Mouse (Mus musculus) heart, embryonic 10.5 days (tissue): ENCODE data around the gene Atp10b. TPM values are rescaled to one million over a fixed set of nuclear protein-coding genes. Genes with fewer than 3 reads are reported as not detected.

Experiments
- DNase-seq: peaks from one replicate; pipeline ENCODE4 v3.0.0-alpha.2; 2017; ENCODE audit warnings: low spot score
- H3K27ac ChIP-seq: fragments of 300-500 bp; sonication (generic); 2 replicates; pipeline ENCODE4 v1.5.1; 2016; ENCODE audit warnings: mild to moderate bottlenecking
- H3K27me3 ChIP-seq: fragments of 300-500 bp; sonication (generic); 2 replicates; pipeline ENCODE4 v1.6.1; 2016; ENCODE audit warnings: mild to moderate bottlenecking; ENCODE audit not compliant: poor library complexity, insufficient read depth, severe bottlenecking
- H3K36me3 ChIP-seq: fragments of 300-500 bp; sonication (generic); 2 replicates; pipeline ENCODE4 v1.6.1; 2016; ENCODE audit warnings: mild to moderate bottlenecking, moderate library complexity
- H3K4me1 ChIP-seq: fragments of 300-500 bp; sonication (generic); 2 replicates; pipeline ENCODE4 v1.6.1; 2016; ENCODE audit warnings: mild to moderate bottlenecking
- H3K4me3 ChIP-seq: fragments of 300-500 bp; sonication (generic); 2 replicates; pipeline ENCODE4 v1.5.1; 2016; ENCODE audit warnings: mild to moderate bottlenecking, moderate library complexity
- H3K9me3 ChIP-seq: fragments of 300-500 bp; sonication (generic); 2 replicates; pipeline ENCODE4 v1.6.1; 2016; ENCODE audit warnings: mild to moderate bottlenecking, moderate library complexity
- WGBS: fragments of 180-500 bp; shearing (Covaris S2); methylation state at CpG from one replicate; pipeline ENCODE4 v1.1.7; 2016; 5-methylcytosine and 5-hydroxymethylcytosine counted together
- polyA plus RNA-seq: library from polyadenylated mRNA; unstranded; fragments of >200 nt; fragmentation: Nextera tagmentation; extraction: Ambion mirVana; gene quantifications from 2 replicates; pipeline ENCODE4 v1.2.1, GENCODE M21; 2016

Gene Atp10b
- polyA plus RNA-seq, 1 experiment from 2014 or later = 0.04 TPM

DNA sequence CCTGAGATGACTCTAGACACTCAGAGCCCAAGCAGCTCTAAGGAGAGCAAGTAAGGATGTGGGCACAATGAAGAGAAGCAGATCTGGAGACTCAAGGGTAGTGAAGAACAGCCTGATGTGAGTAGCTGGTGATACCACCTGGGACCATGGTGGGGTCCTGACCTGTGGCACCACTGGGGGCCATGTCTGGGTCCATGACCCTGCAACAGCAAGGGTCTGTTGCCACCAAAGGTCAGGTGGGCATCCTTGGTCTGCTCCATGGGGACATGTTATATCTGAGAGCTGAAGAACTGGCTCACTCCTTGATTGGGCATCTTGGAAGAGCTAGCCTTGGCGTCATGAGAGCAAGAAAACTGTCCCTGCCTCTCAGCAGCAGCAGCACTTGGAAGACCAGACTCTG is 64.1 kb downstream of the Atp10b start:
- no peak overlapping the region for H3K27ac ChIP-seq
- H3K36me3 ChIP-seq = no peaks in the 10 kb centered on the region
- no peaks in the 10 kb centered on the region for H3K4me1 ChIP-seq
- H3K27me3 ChIP-seq = no peaks in the 10 kb centered on the region
- no peak for DNase-seq
- no peak overlapping the region for H3K4me3 ChIP-seq
- WGBS = 68% methylated on average over 1 of the region's 1 CpGs
- no peaks in the 10 kb centered on the region for H3K9me3 ChIP-seq

DNA sequence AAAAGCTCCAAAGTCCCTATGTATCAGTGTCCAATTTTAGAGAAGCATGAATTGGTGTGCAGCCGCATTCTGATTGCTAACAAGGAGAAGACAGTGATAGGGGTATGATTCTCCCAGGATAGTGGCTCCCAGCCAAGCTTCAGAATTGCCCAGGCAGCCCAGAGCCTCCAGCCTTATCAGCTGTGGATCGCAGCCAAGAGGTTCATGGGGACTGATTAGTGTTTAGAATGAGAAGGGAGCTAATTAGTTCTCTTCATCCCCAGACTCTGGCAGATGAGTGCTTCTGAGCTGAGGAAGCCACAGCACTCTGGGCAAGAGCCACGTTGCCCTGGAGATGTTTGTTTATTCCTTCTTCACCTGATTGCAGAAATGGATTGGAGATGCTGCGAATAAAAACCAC is 67.3 kb downstream of the Atp10b start:
- H3K4me3 ChIP-seq = no peak overlapping the region
- no peaks in the 10 kb centered on the region for H3K27me3 ChIP-seq
- no peak for DNase-seq
- no peak overlapping the region for H3K27ac ChIP-seq
- WGBS = 30% methylated on average over 4 of the region's 4 CpGs
- no peaks in the 10 kb centered on the region for H3K9me3 ChIP-seq
- no peaks in the 10 kb centered on the region for H3K4me1 ChIP-seq
- no peaks in the 10 kb centered on the region for H3K36me3 ChIP-seq

DNA sequence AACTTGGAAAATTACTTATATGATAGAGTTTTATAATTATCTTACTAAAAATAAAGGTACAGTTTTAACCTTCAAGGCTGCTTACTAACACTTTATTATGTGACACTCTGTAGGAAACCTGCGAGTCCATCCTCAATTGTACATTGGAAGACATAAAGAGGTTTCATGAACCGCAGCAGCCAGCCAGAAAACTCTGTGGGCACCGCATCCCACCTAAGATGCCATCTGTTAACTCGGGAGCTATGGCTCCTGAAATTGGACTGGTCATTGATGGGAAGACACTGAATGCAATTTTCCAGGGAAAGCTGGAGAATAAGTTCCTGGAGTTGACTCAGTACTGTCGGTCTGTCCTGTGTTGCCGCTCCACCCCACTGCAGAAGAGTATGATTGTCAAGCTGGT is 80.6 kb downstream of the Atp10b start:
- Histone ChIP-seq H3K36me3 (no peaks in the 10 kb centered on the region), H3K4me1 (no peaks in the 10 kb centered on the region), H3K27ac (no peak overlapping the region), H3K27me3 (no peaks in the 10 kb centered on the region), H3K9me3 (no peaks in the 10 kb centered on the region), H3K4me3 (no peak overlapping the region)
- no peak for DNase-seq
- WGBS = 88% methylated on average over 6 of the region's 6 CpGs

DNA sequence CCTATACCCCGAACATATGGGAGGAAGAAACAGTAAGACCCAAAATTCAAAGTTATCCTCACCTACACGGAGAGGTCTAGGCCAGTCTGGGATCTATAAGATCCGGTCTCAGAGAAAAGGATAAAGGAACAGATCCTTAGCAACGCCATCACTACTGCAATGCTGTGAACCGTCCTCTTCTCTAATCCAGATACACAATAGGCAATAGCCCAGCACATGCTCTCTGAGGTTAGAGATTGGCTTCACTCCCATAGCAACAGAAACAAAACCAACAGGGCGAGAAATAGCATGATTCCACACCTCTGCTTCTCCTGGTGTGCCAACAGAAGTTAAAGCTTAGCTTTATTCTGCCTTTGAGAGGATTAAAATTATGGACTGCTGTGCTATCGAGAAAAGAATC is 82.4 kb downstream of the Atp10b start:
- Histone ChIP-seq H3K4me1 (no peaks in the 10 kb centered on the region), H3K27me3 (no peaks in the 10 kb centered on the region), H3K4me3 (no peak overlapping the region), H3K9me3 (no peaks in the 10 kb centered on the region), H3K27ac (no peak overlapping the region), H3K36me3 (no peaks in the 10 kb centered on the region)
- WGBS = 75% methylated on average over 7 of the region's 7 CpGs
- no peak for DNase-seq

DNA sequence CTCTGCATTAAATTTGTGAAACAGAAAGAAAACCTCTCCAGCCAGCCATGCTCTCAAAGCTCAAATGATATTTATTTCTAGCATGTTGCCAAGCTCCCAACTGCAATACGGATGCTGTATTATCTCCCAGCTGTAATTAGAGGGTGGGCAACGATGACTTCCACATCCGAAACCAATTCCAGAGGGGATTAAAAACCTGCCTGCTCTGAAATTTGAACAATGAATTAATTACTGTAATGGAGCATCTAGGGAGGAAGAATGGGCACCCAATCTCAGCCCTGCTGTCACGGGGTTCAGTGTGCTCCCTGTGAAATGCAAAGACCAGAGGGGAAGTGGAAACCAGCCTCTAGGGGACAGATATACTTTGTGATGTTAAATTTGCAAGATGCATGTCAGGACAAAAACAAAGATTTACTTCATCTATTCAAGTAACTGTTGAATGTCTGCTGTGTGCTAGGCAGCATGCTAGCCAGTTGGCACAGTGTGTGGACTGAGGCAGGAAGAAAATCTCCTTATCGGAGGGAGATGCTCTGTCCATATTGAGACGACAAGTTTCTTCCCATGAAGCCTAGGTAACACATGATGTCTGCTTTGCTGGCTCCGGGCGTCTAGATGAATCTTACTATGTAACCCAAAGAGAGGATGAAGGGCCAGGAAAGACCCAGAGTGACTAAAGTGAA is 86.8 kb downstream of the Atp10b start:
- H3K9me3 ChIP-seq = no peaks in the 10 kb centered on the region
- H3K36me3 ChIP-seq = no peaks in the 10 kb centered on the region
- no peak overlapping the region for H3K4me3 ChIP-seq
- no peak overlapping the region for H3K27ac ChIP-seq
- H3K27me3 ChIP-seq = no peaks in the 10 kb centered on the region
- no peaks in the 10 kb centered on the region for H3K4me1 ChIP-seq
- WGBS = 82% methylated on average over 8 of the region's 8 CpGs
- no peak for DNase-seq

DNA sequence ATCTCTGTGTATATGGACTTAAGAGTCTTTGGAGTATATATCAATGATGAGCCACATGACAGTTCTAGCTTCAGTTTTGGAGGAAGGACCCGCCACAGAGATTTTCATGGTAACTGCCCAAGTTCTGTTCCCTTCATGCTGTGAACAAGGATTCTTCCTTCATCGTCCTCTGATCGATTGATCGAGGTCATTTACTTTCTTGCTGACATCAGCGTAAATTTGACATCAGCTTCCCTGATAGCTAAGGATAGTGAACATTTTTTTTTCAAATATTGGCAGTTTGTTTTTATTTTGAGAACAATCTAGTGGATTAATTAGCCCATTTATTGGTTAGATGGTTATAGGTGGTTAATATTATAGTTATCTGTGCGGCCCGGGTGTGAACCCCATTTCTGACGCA is 90.1 kb downstream of the Atp10b start:
- WGBS = 89% methylated on average over 8 of the region's 8 CpGs
- Histone ChIP-seq H3K27me3 (no peaks in the 10 kb centered on the region), H3K4me3 (no peak overlapping the region), H3K4me1 (no peaks in the 10 kb centered on the region), H3K27ac (no peak overlapping the region), H3K36me3 (no peaks in the 10 kb centered on the region), H3K9me3 (no peaks in the 10 kb centered on the region)
- DNase-seq = no peak

DNA sequence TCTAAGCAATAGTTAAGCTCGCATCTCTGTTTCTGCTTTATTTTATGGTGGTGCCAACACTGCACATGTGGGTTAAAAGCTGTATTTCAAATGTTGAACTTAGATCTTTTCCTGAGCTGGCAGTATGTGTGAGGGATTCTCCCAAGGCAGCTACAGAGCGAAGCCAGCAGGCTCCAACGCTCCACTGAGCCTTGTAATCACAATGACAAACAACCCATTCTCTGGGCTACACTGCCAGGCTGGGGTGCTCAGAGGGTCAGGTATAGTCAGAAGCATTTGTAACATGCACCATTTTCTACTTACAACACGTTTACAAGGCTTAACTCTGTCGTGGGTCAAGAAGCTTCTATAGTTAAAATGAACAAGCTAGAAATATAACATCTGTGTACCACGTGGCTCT is 103.4 kb downstream of the Atp10b start:
- Histone ChIP-seq H3K27ac (no peak overlapping the region), H3K36me3 (no peaks in the 10 kb centered on the region)
- 58% methylated on average over 6 of the region's 6 CpGs for WGBS

DNA sequence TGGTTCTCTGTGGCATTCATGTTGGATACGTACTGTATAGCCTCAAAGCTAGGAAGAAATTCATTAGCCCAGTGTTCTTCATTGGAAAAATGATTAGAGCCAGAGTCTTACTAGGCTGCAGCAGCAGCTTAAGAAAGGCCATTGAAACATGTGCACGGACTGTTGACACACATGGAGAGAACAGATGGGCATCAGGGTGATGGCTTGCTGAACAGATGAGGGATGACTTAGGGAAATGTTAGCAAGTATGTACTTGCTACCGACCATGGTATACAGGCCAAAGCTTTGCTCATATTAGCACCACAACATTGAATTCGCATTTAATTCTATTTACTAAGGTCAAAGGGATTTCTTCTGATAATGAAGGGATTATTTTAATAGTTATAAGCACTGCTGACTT is 105.6 kb downstream of the Atp10b start:
- Histone ChIP-seq H3K27me3 (no peaks in the 10 kb centered on the region), H3K36me3 (no peaks in the 10 kb centered on the region), H3K4me3 (no peak overlapping the region), H3K4me1 (no peaks in the 10 kb centered on the region), H3K9me3 (no peaks in the 10 kb centered on the region), H3K27ac (no peak overlapping the region)
- DNase-seq = no peak
- 88% methylated on average over 4 of the region's 4 CpGs for WGBS

More for the DNA sequence above, 103.4 kb downstream of the Atp10b start:
- Histone ChIP-seq H3K4me1 (no peaks in the 10 kb centered on the region), H3K9me3 (no peaks in the 10 kb centered on the region), H3K27me3 (no peaks in the 10 kb centered on the region), H3K4me3 (no peak overlapping the region)
- DNase-seq = no peak

DNA sequence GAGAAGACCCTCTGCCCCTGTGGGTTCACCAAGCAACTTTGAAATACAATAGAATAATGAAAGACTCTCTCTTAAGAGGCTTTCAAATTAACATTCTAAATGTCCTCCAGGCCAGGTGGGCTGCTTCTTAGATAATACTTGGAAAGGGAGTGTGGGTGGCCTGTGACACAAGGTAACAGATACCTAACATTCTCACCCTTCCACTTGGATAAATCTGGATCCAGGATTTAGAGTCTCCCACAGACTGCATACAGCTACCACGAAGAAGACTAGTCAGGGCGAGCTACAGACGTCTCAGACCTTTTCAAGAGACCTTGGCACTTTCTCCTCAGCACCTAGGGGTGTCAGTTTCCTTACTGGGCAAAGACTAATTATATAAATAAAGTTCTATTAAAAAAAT is 107.6 kb downstream of the Atp10b start:
- Histone ChIP-seq H3K36me3 (no peaks in the 10 kb centered on the region), H3K4me3 (no peak overlapping the region), H3K27ac (no peak overlapping the region), H3K4me1 (no peaks in the 10 kb centered on the region), H3K27me3 (no peaks in the 10 kb centered on the region), H3K9me3 (no peaks in the 10 kb centered on the region)
- no peak for DNase-seq
- WGBS = 70% methylated on average over 3 of the region's 3 CpGs

DNA sequence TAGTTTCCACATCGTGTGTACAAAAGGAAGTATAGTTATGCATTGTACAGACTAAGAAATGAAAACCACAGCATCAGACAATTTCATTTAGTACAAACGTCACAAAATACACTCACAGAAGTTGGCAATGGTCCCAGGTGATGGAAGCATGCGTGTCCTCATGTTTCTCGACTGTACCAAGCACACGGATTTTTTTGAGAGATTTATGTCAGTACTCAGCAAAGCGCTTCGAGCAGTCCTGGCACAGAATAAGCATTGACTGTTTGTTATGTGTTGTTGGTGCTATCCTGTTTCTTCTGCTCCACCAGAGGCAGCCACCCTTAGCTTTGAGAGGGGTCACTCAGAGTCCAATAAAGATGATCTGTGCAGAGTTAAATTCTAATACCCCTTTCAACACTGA is 108.1 kb downstream of the Atp10b start:
- DNase-seq = no peak
- WGBS = 87% methylated on average over 7 of the region's 7 CpGs

DNA sequence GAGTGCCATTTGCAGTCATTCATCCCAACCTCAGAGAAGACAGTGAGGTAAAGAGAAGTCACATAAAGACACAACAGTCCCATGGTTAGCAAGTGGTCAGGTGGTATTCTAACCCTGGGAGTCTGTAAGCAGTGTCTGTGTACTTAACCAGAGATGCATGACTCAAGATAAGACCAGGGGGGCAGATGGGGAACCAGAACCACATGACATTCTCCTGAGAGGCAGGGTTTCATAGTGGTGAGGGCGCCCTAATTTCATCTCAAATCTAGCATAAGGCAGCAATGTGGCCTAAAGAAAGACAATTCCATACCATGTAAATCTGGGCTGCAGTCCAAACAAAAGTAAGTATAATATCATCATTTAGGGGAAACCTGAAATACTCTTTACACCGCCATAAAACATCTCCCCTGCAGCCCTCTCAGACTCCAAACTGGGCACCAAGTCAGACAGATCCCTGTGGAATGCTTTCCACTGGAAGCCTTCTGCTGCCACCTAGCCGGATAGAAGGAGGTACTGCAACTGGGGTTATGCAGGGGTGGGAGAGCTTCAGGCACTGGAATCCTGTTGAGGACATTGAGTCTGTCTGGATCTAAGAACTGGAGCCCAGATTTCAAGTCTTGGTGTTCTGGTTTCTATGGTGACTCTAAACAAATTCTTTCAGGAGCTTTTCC is 114.0 kb downstream of the Atp10b start:
- no peak for DNase-seq
- no peaks in the 10 kb centered on the region for H3K4me1 ChIP-seq
- no peak overlapping the region for H3K4me3 ChIP-seq

More for the DNA sequence above, 108.1 kb downstream of the Atp10b start:
- no peak overlapping the region for H3K4me3 ChIP-seq
- no peaks in the 10 kb centered on the region for H3K36me3 ChIP-seq
- H3K27ac ChIP-seq = no peak overlapping the region
- H3K9me3 ChIP-seq = no peaks in the 10 kb centered on the region
- H3K27me3 ChIP-seq = no peaks in the 10 kb centered on the region
- H3K4me1 ChIP-seq = no peaks in the 10 kb centered on the region

DNA sequence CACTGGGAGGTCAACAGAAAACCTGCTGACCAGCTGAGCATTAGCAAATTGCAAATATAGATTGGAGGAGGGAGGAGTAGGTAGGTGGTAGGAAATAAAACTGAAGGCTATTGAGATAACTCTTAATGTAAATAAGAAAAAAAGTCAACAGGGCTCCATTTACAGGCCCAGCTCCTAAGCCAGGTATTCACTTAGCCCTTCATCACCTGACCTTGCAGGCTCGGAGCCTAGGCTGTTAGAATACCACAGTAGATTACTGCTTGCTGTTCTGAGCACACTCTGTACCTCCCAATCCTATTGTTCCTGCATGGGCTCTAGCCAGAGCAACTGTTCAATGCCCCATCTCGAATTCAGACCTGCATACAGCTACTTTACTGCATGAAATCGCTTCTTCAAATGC is 117.8 kb downstream of the Atp10b start:
- Histone ChIP-seq H3K27me3 (no peaks in the 10 kb centered on the region), H3K9me3 (no peaks in the 10 kb centered on the region), H3K4me3 (no peak overlapping the region), H3K4me1 (no peaks in the 10 kb centered on the region), H3K36me3 (no peaks in the 10 kb centered on the region), H3K27ac (no peak overlapping the region)
- DNase-seq = no peak
- WGBS = 73% methylated on average over 3 of the region's 3 CpGs

More for the DNA sequence above, 114.0 kb downstream of the Atp10b start:
- 41% methylated on average over 3 of the region's 3 CpGs for WGBS
- no peaks in the 10 kb centered on the region for H3K27me3 ChIP-seq
- H3K27ac ChIP-seq = no peak overlapping the region
- no peaks in the 10 kb centered on the region for H3K9me3 ChIP-seq
- no peaks in the 10 kb centered on the region for H3K36me3 ChIP-seq

DNA sequence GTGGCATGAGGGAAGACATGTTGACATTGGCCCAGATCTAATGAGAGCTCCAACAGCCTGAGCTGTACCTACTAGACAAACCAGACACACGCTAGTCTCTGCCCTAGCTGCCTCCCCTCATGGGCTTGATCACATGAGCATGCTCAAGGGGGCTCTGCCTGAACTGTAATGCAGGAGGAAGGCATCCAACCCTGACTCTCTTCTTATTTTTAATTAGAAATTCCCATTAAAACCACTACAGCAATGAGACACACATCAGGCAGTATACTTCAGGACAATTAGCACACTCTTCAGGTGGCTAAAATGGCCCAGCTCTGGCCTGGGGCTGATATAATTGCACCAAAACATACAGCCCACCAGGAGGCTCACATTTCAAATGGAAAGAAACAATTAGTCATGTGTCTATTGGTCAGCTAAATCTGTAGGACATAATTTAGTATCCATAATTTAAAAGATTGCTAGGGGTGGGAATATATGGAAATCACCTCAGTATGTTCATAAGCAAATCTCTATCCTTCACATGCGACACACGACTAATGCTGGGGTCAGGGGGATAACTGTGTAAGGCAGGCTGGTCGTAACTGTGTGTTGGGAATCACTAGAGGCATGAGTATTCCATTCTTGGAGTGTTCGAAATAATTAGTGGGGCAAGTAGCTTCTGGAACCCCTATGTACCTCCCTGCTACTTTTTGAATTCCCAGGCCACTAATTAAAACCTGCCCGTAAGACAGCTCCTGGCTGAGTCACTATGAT is 120.0 kb downstream of the Atp10b start:
- Histone ChIP-seq H3K36me3 (no peaks in the 10 kb centered on the region), H3K27me3 (no peaks in the 10 kb centered on the region), H3K4me1 (no peaks in the 10 kb centered on the region), H3K27ac (no peak overlapping the region), H3K9me3 (no peaks in the 10 kb centered on the region), H3K4me3 (no peak overlapping the region)
- 85% methylated on average over 6 of the region's 6 CpGs for WGBS
- no peak for DNase-seq
